Mouse (Mus musculus) liver, postnatal 0 days (tissue): ENCODE results near the gene BC049715. TPM values are rescaled to one million over a fixed set of nuclear protein-coding genes. Genes with fewer than 3 reads are reported as not detected.
"Not testable (repeated sequence)": the region's sequence is repeated elsewhere in the genome, so short reads cannot be mapped to it uniquely, and the experiment has no call there.

Source experiments
- ATAC-seq: fragments of 200-750 bp; cut with Nextera tagmentation; 2 replicates; pipeline ENCODE4 v1.8.0; 2017; ENCODE audit warnings: mild to moderate bottlenecking, moderate library complexity
- DNase-seq: peaks from one replicate; pipeline ENCODE4 v3.0.0-alpha.2; 2016
- H3K27ac ChIP-seq: fragments of 300-500 bp; sonication (generic); 2 replicates; pipeline ENCODE4 v1.5.1; 2014; ENCODE audit warnings: antibody characterized with exemption, moderate library complexity, mild to moderate bottlenecking, low read depth
- H3K27me3 ChIP-seq: fragments of 300-500 bp; sonication (generic); 2 replicates; pipeline ENCODE4 v1.6.1; 2014; ENCODE audit warnings: low read length, control low read depth, mixed read lengths; ENCODE audit not compliant: insufficient read depth
- H3K36me3 ChIP-seq: fragments of 300-500 bp; sonication (generic); replicated peaks from 2 replicates; pipeline ENCODE4 v1.6.1; 2014; ENCODE audit warnings: mild to moderate bottlenecking, control low read depth, low read length, moderate library complexity, mixed read lengths; ENCODE audit not compliant: insufficient read depth
- H3K4me1 ChIP-seq: fragments of 300-500 bp; sonication (generic); 2 replicates; pipeline ENCODE4 v1.6.1; 2014; ENCODE audit warnings: antibody characterized with exemption, mild to moderate bottlenecking, control low read depth; ENCODE audit not compliant: insufficient read depth
- H3K4me2 ChIP-seq: fragments of 300-500 bp; sonication (generic); 2 replicates; pipeline ENCODE4 v1.6.1; 2014; ENCODE audit warnings: low read depth, mild to moderate bottlenecking, low read length, moderate library complexity, mixed read lengths
- H3K4me3 ChIP-seq: fragments of 300-500 bp; sonication (generic); 2 replicates; pipeline ENCODE4 v1.5.1; 2014; ENCODE audit warnings: low read depth, low read length
- H3K9ac ChIP-seq: fragments of 300-500 bp; sonication (generic); replicated peaks from 2 replicates; pipeline ENCODE4 v1.6.1; 2014; ENCODE audit warnings: mild to moderate bottlenecking, moderate library complexity
- H3K9me3 ChIP-seq: fragments of 300-500 bp; sonication (generic); 2 replicates; pipeline ENCODE4 v1.6.1; 2016; ENCODE audit warnings: mild to moderate bottlenecking, control low read depth, low read length, mixed read lengths
- CTCF ChIP-seq: sonication (generic); IDR thresholded peaks from 2 replicates; pipeline ENCODE4 v1.5.1; 2016; ENCODE audit warnings: antibody characterized with exemption, low read depth
- EP300 ChIP-seq: IDR thresholded peaks from 2 replicates; pipeline ENCODE4 v1.6.1; 2016; ENCODE audit warnings: antibody characterized with exemption, low read depth, mild to moderate bottlenecking
- WGBS: fragments of 180-500 bp; shearing (Covaris S2); extraction: QIAGEN DNeasy Blood & Tissue Kit; methylation state at CpG from one replicate; pipeline ENCODE4 v1.1.7; 2014; ENCODE audit not compliant: insufficient replicate concordance; 5-methylcytosine and 5-hydroxymethylcytosine counted together
- polyA plus RNA-seq: library from polyadenylated mRNA; unstranded; fragments of >200 nt; fragmentation: Nextera tagmentation; extraction: Ambion mirVana; gene quantifications from 2 replicates; pipeline ENCODE4 v1.2.1, GENCODE M21; 2015

The BC049715 gene
- polyA plus RNA-seq, 1 experiment from 2014 or later: 0.99 TPM

DNA sequence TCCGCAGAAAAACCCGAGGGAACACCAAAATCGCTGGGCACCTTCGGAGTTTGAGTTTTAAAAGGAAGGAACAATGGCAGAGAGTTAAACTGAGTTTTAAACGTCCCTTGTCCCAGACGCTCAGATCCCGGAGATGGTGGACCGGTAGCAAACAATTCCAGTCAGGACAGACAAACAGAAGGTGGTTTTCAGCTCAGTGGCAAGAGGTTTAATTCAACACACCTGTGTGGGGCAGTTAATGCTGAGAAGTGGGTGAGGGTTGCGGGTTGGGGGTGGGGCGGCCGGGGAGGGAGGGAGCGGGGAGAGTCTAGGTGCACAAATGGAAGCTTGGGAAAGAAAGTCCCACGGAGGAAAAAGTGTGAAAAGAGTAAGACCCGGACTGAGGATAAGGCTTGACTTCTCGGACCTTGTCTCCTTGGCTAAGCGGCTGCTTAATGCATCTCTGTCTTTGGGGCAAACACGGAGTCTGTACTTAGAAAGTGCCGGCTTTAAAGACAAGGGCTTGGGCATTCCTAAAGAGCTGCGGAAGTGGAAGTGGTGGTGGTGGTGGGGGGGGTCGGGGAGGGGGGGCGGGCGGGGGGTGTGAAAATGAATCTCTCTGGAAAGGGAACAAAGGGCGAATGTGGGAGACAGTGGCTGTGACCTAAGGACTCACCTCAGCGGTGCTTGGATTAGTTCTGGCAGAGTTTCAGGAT is 33.4 kb upstream of the BC049715 start:
- DNase-seq: peak; percentile 32
- Histone ChIP-seq H3K9me3 (no peaks in the 10 kb centered on the region), H3K36me3 (no peaks in the 10 kb centered on the region), H3K4me3 (peak overlapping the region; percentile 51), H3K9ac (peak overlapping the region; percentile 59), H3K27ac (no peak overlapping the region), H3K4me1 (peaks cover 18% of the 10 kb centered on the region), H3K4me2 (peak overlapping the region; percentile 77), H3K27me3 (no peaks in the 10 kb centered on the region)
- TF ChIP-seq EP300 (no peak), CTCF (no peak)
- WGBS: 1% methylated on average over 21 of the region's 24 CpGs
- no peak for ATAC-seq

DNA sequence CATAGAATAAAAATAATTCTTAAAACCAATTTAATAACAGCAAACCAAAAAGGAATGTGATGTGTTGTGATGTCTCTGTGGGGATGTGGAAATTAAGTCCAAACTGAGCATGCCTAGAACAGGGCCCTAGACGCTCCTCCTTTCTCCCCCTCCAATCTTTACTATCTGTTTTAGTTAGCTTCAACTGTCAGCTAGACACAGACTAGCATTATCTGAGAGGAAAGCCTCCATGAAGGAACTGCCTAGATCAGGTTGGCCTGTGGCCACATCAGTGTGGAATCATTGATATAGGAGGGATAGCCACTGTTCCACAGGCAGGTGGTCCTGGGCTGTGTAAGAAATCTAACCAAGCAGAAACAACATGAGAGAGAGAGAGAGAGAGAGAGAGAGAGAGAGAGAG is 32.3 kb upstream of the BC049715 start:
- H3K4me1 ChIP-seq: peaks cover 18% of the 10 kb centered on the region
- no peak for DNase-seq
- H3K27me3 ChIP-seq: no peaks in the 10 kb centered on the region
- no peak overlapping the region for H3K4me2 ChIP-seq
- no peaks in the 10 kb centered on the region for H3K36me3 ChIP-seq
- H3K27ac ChIP-seq: no peak overlapping the region
- no peaks in the 10 kb centered on the region for H3K9me3 ChIP-seq
- no peak overlapping the region for H3K9ac ChIP-seq
- WGBS: 58% methylated on average over 1 of the region's 1 CpGs
- TF ChIP-seq CTCF (no peak), EP300 (peak; percentile 71)
- no peak for ATAC-seq
- H3K4me3 ChIP-seq: no peak overlapping the region

DNA sequence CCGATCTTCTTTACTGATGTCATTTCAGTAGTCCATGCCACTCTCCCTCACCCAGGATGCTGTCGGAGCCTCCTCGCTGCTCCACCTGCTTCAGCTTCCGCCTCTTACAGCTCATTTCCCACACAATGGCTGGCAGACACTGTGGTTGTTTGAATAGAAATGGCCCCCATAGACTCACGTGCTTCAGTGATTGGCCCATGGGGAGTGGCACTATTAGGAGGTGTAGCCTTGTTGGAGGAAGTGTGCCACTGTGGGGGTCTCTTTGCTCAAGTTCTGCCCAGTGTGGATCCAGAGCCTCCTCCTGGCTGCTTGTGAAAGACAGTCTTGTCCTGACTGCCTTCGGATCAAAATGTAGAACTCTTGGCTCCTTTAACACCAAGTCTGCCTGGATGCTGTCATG is 31.6 kb upstream of the BC049715 start:
- no peak overlapping the region for H3K4me2 ChIP-seq
- DNase-seq (no peak), ATAC-seq (no peak)
- 71% methylated on average over 6 of the region's 6 CpGs for WGBS
- H3K9me3 ChIP-seq: no peaks in the 10 kb centered on the region
- no peaks in the 10 kb centered on the region for H3K27me3 ChIP-seq
- peaks cover 18% of the 10 kb centered on the region for H3K4me1 ChIP-seq
- H3K27ac ChIP-seq: no peak overlapping the region
- no peaks in the 10 kb centered on the region for H3K36me3 ChIP-seq
- no peak overlapping the region for H3K4me3 ChIP-seq
- TF ChIP-seq EP300: no peak
- no peak for TF ChIP-seq CTCF
- no peak overlapping the region for H3K9ac ChIP-seq

DNA sequence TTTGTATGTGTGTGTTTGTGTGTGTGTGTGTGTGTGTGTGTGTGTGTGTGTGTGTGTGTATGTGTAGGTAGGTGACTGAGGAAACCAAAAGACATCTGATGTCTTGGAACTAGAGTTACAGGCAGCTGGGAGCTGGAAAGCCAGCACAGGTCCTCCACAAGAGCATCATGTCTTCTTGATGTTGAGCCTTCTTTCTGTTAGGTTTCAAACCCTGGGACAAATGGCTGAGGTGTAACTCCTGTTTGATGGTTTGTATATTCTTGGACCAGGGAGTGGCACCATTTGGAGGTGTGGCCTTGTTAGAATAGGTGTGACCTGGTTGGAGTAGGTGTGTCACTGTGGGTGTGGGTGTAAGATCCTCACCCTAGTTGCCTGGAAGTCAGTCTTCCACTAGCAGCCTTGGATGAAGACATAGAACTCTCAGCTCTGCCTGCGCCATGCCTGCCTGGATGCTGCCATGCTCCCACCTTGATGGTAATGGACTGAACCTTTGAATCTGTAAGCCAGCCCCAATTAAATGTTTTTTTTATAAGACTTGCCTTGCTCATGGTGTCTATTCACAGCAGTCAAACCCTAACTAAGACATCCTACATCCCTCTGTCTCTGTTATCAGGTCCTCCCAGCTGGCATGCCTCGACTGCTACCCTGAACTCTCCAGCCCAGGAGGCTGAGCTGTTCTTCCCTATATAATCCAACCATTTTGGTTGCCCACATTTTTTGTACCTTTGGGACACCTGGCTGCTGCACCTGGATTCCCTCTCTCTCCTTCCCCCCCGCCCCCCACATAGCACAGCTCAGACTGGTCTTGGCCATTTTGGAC is 29.3 kb upstream of the BC049715 start:
- DNase-seq: peak; percentile 39
- Histone ChIP-seq H3K27ac (peak overlapping the region; percentile 86), H3K4me3 (peak overlapping the region; percentile 48), H3K4me1 (peaks cover 18% of the 10 kb centered on the region), H3K9ac (peak overlapping the region; percentile 62), H3K4me2 (peak overlapping the region; percentile 48)
- 78% methylated on average over 3 of the region's 3 CpGs for WGBS
- TF ChIP-seq EP300: peak; percentile 72; the same call in 1 of the 2 replicates
- not testable (repeated sequence) for H3K9me3 ChIP-seq, H3K36me3 ChIP-seq, H3K27me3 ChIP-seq
- peak; percentile 91 for ATAC-seq

DNA sequence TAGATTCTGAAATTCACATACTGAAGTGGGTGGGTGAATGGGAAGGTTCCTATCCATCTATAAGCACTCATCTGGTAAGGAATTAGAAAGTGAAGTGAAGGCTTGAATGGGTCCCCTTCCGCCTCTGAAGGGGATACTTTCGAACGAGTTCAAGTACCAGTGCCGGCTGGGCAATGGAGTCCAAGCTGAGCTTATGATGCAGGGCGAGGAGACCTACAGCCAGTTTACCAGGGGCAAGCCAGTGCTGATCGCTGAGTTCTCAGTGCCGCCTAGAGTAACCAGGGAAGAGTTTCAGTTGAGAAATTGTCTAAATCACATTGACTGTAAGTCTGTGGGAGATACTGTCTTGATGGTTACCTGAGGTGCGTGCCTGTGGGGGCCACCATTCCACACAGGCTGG is 26.7 kb upstream of the BC049715 start:
- H3K4me3 ChIP-seq: no peak overlapping the region
- TF ChIP-seq CTCF: no peak
- TF ChIP-seq EP300: no peak
- H3K9ac ChIP-seq: no peak overlapping the region
- no peaks in the 10 kb centered on the region for H3K27me3 ChIP-seq
- no peak for DNase-seq
- no peaks in the 10 kb centered on the region for H3K36me3 ChIP-seq
- ATAC-seq: no peak
- no peak overlapping the region for H3K4me2 ChIP-seq
- H3K9me3 ChIP-seq: no peaks in the 10 kb centered on the region
- WGBS: 89% methylated on average over 8 of the region's 8 CpGs
- H3K27ac ChIP-seq: no peak overlapping the region
- peaks cover 17% of the 10 kb centered on the region for H3K4me1 ChIP-seq

DNA sequence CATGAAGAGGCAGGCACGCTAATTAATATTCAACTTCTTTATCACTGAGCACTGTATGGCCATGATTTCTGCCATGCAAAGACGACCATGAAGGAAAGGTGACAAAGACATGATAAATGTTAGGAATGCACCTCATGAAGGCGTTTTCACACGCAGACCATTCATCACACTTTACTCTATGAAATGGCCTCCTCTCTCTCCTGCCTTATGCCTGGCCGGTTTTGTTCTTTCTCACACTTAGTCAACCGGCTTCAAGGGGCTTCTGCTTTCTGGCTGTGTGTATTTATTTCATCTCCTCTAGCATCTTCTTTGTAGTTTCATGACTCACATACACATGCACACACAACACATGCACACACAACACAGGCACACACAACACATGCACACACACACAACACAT is 26.2 kb upstream of the BC049715 start:
- H3K27ac ChIP-seq: no peak overlapping the region
- WGBS: 73% methylated on average over 6 of the region's 6 CpGs
- H3K4me2 ChIP-seq: no peak overlapping the region
- no peaks in the 10 kb centered on the region for H3K9me3 ChIP-seq
- no peak for TF ChIP-seq EP300
- TF ChIP-seq CTCF: no peak
- peaks cover 21% of the 10 kb centered on the region for H3K4me1 ChIP-seq
- H3K9ac ChIP-seq: no peak overlapping the region
- H3K4me3 ChIP-seq: no peak overlapping the region
- no peaks in the 10 kb centered on the region for H3K36me3 ChIP-seq
- DNase-seq (no peak), ATAC-seq (no peak)
- H3K27me3 ChIP-seq: no peaks in the 10 kb centered on the region
